Mouse (Mus musculus) E14TG2a.4 (cell line): ENCODE results near the gene Dio3.

Source experiments
- CTCF ChIP-seq: conservative IDR thresholded peaks from 2 replicates; pipeline ENCODE4 v1.5.1; 2014; ENCODE audit warnings: low read length
- NANOG ChIP-seq: IDR thresholded peaks from 2 replicates; pipeline ENCODE4 v1.6.1; 2014; ENCODE audit warnings: borderline replicate concordance, low read length, mixed read lengths
- POU5F1 ChIP-seq: IDR thresholded peaks from 2 replicates; pipeline ENCODE4 v1.6.1; 2014; ENCODE audit warnings: low read length, borderline replicate concordance

GRCm38 (mm10) chr12:110245461-110245860 is 33.4 kb upstream of the Dio3 start:
- TF ChIP-seq CTCF (peak; percentile 51), POU5F1 (no peak), NANOG (no peak)
